Mouse (Mus musculus) ES-E14 (cell line): Measurements from ENCODE around the gene Sox2. TPM values are rescaled to one million over a fixed set of nuclear protein-coding genes. Genes with fewer than 3 reads are reported as not detected.

ENCODE experiments used
- DNase-seq: peaks from one replicate; pipeline ENCODE4 v3.0.0-alpha.2; 2013; ENCODE audit warnings: low read depth, low spot score
- H3K27ac ChIP-seq: 2 replicates; pipeline ENCODE4 v1.5.1; 2012; ENCODE audit warnings: low read depth, mild to moderate bottlenecking, low read length, moderate library complexity, mixed read lengths; ENCODE audit not compliant: poor library complexity, insufficient read depth, severe bottlenecking
- H3K36me3 ChIP-seq: 2 replicates; pipeline ENCODE4 v1.6.1; 2012; ENCODE audit warnings: mild to moderate bottlenecking, low read length, moderate library complexity, mixed read lengths; ENCODE audit not compliant: control insufficient read depth, poor library complexity, insufficient read depth, severe bottlenecking
- H3K4me1 ChIP-seq, 2 experiments: fragments of 150-350 bp in 1 of 2; sonication (generic) in 1 of 2; 2 replicates each; pipeline ENCODE4 v1.6.1; 2012; ENCODE audit warnings: low read length in 2 of 2, mild to moderate bottlenecking in 1 of 2, mixed read lengths in 1 of 2; ENCODE audit not compliant: control insufficient read depth in 2 of 2, insufficient read depth in 2 of 2, poor library complexity in 1 of 2
- H3K4me3 ChIP-seq, 2 experiments: fragments of 150-350 bp in 1 of 2; sonication (generic) in 1 of 2; 2 replicates each; pipeline ENCODE4 v1.5.1; 2012; ENCODE audit warnings: low read length in 2 of 2, low read depth in 1 of 2, mild to moderate bottlenecking in 1 of 2, mixed read lengths in 1 of 2; ENCODE audit not compliant: insufficient read depth in 1 of 2, poor library complexity in 1 of 2, severe bottlenecking in 1 of 2
- H3K9ac ChIP-seq: 2 replicates; pipeline ENCODE4 v1.6.1; 2012; ENCODE audit warnings: low read depth, mild to moderate bottlenecking, low read length, mixed read lengths; ENCODE audit not compliant: poor library complexity, insufficient read depth, severe bottlenecking
- H3K9me3 ChIP-seq: fragments of 150-350 bp; sonication (generic); 2 replicates; pipeline ENCODE4 v1.6.1; 2012; ENCODE audit warnings: low read depth, mild to moderate bottlenecking, low read length; ENCODE audit not compliant: control insufficient read depth, insufficient read depth
- CHD2 ChIP-seq: IDR thresholded peaks from 2 replicates; pipeline ENCODE4 v1.6.1; 2014; ENCODE audit warnings: mild to moderate bottlenecking, low read depth, low read length, inconsistent platforms
- HCFC1 ChIP-seq: IDR thresholded peaks from 2 replicates; pipeline ENCODE4 v1.6.1; 2012; ENCODE audit warnings: low read length, inconsistent platforms, borderline replicate concordance; ENCODE audit not compliant: insufficient read depth
- MAFK ChIP-seq: IDR thresholded peaks from 2 replicates; pipeline ENCODE4 v1.6.1; 2014; ENCODE audit warnings: mild to moderate bottlenecking, low read depth, low read length, inconsistent platforms; ENCODE audit not compliant: insufficient read depth
- ZC3H11A ChIP-seq: IDR thresholded peaks from 2 replicates; pipeline ENCODE4 v1.6.1; 2012; ENCODE audit warnings: low read depth, mild to moderate bottlenecking, inconsistent platforms, low read length, borderline replicate concordance
- ZNF384 ChIP-seq: IDR thresholded peaks from 2 replicates; pipeline ENCODE4 v1.6.1; 2012; ENCODE audit warnings: low read depth, low read length, inconsistent platforms
- in situ Hi-C, 2 experiments: fragments of 600-800 bp; cut with MboI; formaldehyde crosslinking; loops; one replicate each; pipeline ENCODE4 v1.15.1; 2025; ENCODE audit warnings: low sequenced_read_pairs in 2 of 2, inconsistent platforms in 1 of 2; ENCODE audit not compliant: unreplicated experiment in 2 of 2
- total RNA-seq: library from RNA; depleted of rRNA; stranded (reverse); fragments of 300-350 nt; gene quantifications from 2 replicates; pipeline ENCODE4 v1.2.3, GENCODE M21; 2012

The Sox2 gene
- total RNA-seq, 1 experiment: 179 TPM

DNA sequence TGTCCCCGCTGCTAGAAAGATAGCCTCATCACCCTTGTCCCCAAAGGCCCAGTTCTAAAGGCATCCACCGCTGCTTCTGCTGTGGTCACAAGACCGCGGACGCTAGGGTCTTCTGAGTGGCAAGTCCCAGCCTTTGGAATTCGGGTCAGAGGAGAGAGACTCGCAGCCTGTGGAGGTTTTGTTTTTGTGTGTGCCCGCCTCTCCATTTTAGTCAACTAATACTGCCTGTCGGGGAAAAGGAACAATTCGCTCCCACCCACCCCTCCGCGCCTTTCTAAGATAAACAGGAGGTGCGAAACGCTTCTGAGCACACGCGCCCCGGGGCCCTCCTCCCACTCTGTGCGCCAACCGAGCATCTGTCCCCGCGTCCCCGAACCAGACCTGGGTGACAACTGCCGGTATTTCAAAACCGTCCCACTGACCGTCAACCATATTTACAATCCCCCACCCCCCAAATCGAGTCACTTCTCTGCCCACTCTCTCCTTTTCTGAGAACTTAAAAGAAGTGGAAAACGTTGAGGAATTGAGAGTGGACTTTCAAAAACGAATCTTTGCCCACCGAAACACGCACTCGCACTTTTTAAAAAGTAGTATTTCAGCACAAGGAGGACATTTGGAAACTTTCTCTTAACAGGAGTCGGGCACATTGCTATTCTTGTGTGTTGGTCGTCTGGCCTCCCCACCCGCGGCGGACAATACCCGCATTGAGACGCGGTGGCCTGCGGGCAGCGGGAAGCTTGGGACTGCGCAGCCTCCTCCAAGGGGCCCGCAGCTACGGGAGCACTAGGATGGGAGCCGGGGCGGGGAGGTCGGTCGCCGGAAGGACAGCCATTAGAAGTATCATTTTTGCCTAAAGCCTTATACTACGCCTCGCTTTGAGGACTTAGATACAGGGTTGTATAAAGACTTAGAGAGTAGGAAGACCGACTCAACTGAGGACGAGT is 12.8 kb downstream of the Sox2 start:
- peaks cover 26 to 32% of the 10 kb centered on the region in 2 experiments for H3K4me1 ChIP-seq
- DNase-seq: no peak

DNA sequence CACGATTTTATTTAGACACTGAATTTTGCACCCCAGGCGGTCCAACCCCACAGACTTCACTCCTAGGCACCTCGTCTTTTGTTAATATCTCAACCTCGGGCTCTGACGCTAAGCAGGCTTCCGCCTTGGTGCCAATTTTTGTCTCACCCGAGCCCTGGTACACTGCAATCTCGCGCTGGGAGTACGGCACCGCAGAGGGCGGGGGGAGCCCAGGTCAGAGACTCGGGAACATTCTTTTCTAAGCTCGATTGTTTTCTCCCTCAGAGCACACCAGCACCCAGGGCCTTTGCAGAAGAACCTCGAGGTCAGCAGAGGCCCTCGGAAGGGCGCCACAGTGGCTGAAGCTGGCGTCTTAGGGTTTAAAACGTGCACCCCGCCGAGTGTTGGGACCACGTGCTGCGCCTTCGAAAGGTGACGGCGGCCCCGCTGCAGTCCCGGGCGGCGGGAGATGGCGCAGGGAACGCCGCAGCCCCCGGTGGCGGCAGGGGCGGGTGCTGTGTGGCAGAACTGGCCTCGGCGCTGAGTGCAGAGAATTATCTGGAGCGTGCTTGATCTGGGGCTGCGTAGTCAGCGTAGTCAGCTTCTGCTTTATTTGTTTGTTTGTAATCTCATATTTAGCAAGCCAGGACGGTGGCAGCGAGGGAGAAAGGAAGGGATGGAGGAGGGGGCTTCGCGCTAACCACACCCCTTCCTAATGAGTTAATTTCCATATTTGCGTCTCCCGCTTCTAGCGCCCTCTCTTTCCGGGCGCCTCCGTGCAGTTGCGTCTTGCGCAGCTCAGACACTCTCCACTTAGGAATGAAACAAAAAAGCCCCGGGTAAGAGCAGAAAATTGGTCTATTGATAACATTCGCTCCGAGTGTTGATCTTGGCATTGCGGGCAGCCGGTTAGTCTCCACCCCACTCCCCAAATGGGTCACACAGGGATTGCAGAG is 13.8 kb downstream of the Sox2 start:
- Histone ChIP-seq H3K27ac (0 out of 2 replicates have a peak overlapping the region, but pooled peaks have one; percentile 24), H3K9ac (peak overlapping the region; percentile 59), H3K4me1 (peaks cover 27 to 37% of the 10 kb centered on the region in 2 experiments), H3K9me3 (no peaks in the 10 kb centered on the region), H3K36me3 (peaks cover 3% of the 10 kb centered on the region), H3K4me3 (peak overlapping the region; percentile 65 to 79)
- no peak for TF ChIP-seq MAFK
- no peak for TF ChIP-seq ZNF384
- in situ Hi-C loops: loop anchor here in 1 of 2 experiments (25.0 kb wide), 1 partner anchor 98 kb away; no protein-coding TSS in a partner anchor
- DNase-seq: no peak

More for the DNA sequence above, 12.8 kb downstream of the Sox2 start:
- in situ Hi-C loops: loop anchor here in 1 of 2 experiments (25.0 kb wide), 1 partner anchor 99 kb away; no protein-coding TSS in a partner anchor
- Histone ChIP-seq H3K4me3 (peak overlapping the region; percentile 65 to 79), H3K9ac (peak overlapping the region; percentile 61), H3K9me3 (no peaks in the 10 kb centered on the region), H3K27ac (no peak overlapping the region; the same call in 1 of the 2 replicates), H3K36me3 (peaks cover 10% of the 10 kb centered on the region)
- TF ChIP-seq ZNF384: peak; percentile 1; the same call in 1 of the 2 replicates
- no peak for TF ChIP-seq MAFK

DNA sequence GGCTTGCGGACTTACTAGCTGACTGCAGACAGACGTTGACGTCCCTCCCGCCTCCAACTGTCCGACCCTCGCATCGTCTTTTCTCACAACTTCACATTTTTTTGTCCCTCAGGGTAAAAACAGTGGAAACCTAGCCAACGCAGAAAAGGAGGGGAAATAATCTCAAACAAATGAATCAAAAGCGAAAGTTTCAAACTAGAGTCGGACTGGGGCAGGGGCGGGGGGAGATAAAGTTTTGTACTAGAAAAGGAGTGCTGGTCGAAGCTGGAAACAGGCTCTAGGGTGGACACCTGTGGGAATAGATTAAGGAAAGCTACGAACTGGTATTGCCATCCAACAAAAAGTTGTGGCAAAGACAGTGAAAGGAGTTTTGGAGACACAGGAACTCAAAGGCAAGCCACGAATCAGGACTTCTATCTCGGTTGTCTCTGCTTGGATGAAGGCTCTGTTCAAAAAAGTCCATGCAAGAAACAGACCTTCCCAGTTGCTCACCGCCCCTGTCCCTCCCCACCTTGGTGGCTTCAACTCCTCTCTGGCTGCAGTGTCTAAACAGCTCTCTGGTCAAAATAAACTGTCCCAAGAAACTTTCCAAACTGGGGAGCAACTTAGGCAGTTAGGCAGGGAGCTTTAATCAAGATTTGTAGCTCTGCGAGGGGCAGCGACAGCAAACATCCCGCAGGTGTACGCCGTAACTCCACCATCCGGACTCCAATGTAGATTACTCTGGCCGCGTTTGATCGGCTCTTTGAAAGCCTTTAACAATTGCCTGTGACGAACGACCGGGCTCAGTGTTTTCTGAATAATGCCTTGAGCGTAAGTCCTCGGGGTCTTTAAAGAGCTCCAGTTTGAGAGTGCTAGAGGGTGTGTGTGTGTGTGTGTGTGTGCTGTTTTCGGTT is 14.7 kb downstream of the Sox2 start:
- peaks cover 25 to 43% of the 10 kb centered on the region in 2 experiments for H3K4me1 ChIP-seq
- no peak for DNase-seq
- peak overlapping the region; percentile 59 for H3K9ac ChIP-seq
- no peak overlapping the region for H3K27ac ChIP-seq
- TF ChIP-seq HCFC1: no peak
- TF ChIP-seq ZC3H11A: no peak
- no peak for TF ChIP-seq MAFK
- TF ChIP-seq ZNF384: no peak
- no peak for TF ChIP-seq CHD2
- H3K9me3 ChIP-seq: no peaks in the 10 kb centered on the region
- peaks cover under 1% of the 10 kb centered on the region; the same call in 1 of the 2 replicates for H3K36me3 ChIP-seq
- in situ Hi-C loops: loop anchor here in 1 of 2 experiments (25.0 kb wide), 1 partner anchor 97 kb away; no protein-coding TSS in a partner anchor
- peak overlapping the region; percentile 65 to 79 for H3K4me3 ChIP-seq
